Mouse (Mus musculus): Measurements from ENCODE around the gene Trio. TPM values are rescaled to one million over a fixed set of nuclear protein-coding genes. Genes with fewer than 3 reads are reported as not detected.

Gene Trio
- polyA plus RNA-seq, 1 experiment from 2014 or later, result 15.9 TPM

DNA sequence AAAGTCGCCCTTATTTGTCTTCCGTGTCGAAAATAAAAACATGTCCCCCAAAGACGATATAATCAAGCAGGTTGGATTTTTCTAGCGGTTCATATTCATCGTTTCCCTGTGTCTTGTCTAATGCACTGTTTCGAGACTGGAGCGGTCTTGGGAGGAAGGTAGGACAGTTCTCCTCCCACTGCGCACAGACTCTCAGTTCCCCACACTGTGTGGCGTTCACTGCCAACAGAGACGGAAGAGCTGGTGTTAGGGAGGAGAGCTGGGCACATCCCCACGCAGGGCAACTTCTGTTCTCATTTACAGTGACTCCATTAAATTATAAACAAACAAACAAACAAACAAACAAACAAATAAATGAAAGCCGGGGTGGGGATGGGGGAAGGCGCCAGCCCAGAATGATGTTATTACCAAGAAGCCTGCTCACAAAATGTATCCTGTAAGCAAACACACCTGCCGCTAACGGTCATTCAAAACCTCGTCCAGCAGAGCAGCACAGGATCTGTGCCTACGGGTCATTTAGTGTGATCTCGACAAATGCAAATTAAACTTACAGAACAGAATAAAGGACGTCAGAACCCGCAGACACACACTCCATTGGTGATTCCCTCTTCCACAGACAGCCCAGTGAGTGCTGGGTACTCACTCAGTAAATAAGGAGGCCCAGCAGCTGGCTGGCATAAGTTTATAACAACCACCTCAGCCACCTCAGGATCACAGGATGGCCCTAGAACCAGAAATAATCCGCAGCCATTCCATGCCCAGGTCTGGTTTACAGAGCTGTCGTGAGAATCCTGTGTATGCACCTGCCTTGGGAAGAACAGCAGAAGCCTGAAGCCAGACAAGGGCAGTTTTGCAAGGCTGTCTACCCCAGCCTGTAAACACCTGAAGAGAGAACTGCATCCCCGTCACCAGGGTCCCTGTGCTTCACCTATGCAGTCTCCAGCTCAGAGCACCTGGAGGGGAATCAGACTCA lies 87.5 kb downstream of the Trio start:
- Histone ChIP-seq H3K4me3 (replicated peaks) (peak overlapping the region; percentile 28), H3K36me3 (no peaks in the 10 kb centered on the region), H3K4me1 (replicated peaks) (peaks cover 31% of the 10 kb centered on the region), H3K4me2 (replicated peaks) (peak overlapping the region; percentile 56), H3K27me3 (replicated peaks) (no peaks in the 10 kb centered on the region), H3K9me3 (no peaks in the 10 kb centered on the region), H3K27ac (peak overlapping the region; percentile 66; the same call in 1 of the 2 replicates), H3K9ac (peak overlapping the region; percentile 23; the same call in 1 of the 2 replicates)
- ATAC-seq, result peak; percentile 70
- WGBS, result 21% methylated on average over 24 of the region's 24 CpGs

GRCm38 (mm10) chr15:27937003-27937860 lies 88.4 kb downstream of the Trio start:
- H3K4me2 ChIP-seq (replicated peaks), result peak overlapping the region; percentile 56
- H3K9ac ChIP-seq, result peak overlapping the region; percentile 23
- H3K4me3 ChIP-seq (replicated peaks), result peak overlapping the region; percentile 28
- H3K36me3 ChIP-seq, result no peaks in the 10 kb centered on the region
- H3K4me1 ChIP-seq (replicated peaks), result peaks cover 28% of the 10 kb centered on the region
- 23% methylated on average over 20 of the region's 20 CpGs for WGBS
- ATAC-seq, result peak; percentile 94
- no peaks in the 10 kb centered on the region for H3K27me3 ChIP-seq (replicated peaks)
- no peaks in the 10 kb centered on the region for H3K9me3 ChIP-seq
- H3K27ac ChIP-seq, result peak overlapping the region; percentile 66

- WGBS, result 86% methylated on average over 12 of the region's 12 CpGs
- H3K27ac ChIP-seq, result no peak overlapping the region
- peaks cover 25% of the 10 kb centered on the region for H3K4me1 ChIP-seq (replicated peaks)
- no peak overlapping the region for H3K9ac ChIP-seq
- no peaks in the 10 kb centered on the region for H3K9me3 ChIP-seq
- H3K27me3 ChIP-seq (replicated peaks), result no peaks in the 10 kb centered on the region
- no peaks in the 10 kb centered on the region for H3K36me3 ChIP-seq
- no peak for ATAC-seq
- no peak overlapping the region for H3K4me2 ChIP-seq (replicated peaks)
- no peak overlapping the region for H3K4me3 ChIP-seq (replicated peaks)
These were observed 89.6 kb downstream of the Trio start for GRCm38 (mm10) chr15:27935772-27936746.

DNA sequence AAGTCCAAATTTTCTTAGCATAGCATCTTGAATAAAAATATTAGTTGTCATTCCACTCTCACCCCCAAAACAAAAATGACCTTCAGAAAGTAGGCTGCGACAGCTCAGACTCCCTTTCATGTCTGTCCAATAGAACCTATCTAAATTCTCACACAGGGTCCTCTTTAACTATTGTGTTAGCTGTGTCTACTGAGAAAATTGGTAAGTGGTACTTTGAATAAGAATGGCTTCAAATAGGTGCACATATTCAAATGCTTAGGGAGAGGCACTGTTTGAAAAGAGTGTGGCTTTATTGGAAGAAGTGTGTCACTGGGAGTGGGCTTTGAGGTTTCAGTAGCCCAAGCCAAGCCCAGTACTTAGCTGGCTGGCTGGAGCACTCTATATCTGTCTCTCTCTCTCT lies 92.4 kb downstream of the Trio start:
- no peaks in the 10 kb centered on the region for H3K9me3 ChIP-seq
- no peak for ATAC-seq
- H3K9ac ChIP-seq, result no peak overlapping the region
- H3K27me3 ChIP-seq (replicated peaks), result no peaks in the 10 kb centered on the region
- H3K4me1 ChIP-seq (replicated peaks), result peaks cover 18% of the 10 kb centered on the region
- no peaks in the 10 kb centered on the region for H3K36me3 ChIP-seq
- no peak overlapping the region for H3K4me2 ChIP-seq (replicated peaks)
- 85% methylated on average over 1 of the region's 1 CpGs for WGBS
- H3K4me3 ChIP-seq (replicated peaks), result no peak overlapping the region
- H3K27ac ChIP-seq, result no peak overlapping the region

GRCm38 (mm10) chr15:27931891-27932290 lies 93.8 kb downstream of the Trio start:
- Histone ChIP-seq H3K27me3 (replicated peaks) (no peaks in the 10 kb centered on the region), H3K4me1 (replicated peaks) (peaks cover 8% of the 10 kb centered on the region), H3K9ac (no peak overlapping the region), H3K4me3 (replicated peaks) (no peak overlapping the region), H3K27ac (no peak overlapping the region), H3K36me3 (no peaks in the 10 kb centered on the region), H3K9me3 (no peaks in the 10 kb centered on the region), H3K4me2 (replicated peaks) (no peak overlapping the region)
- 71% methylated on average over 12 of the region's 12 CpGs for WGBS
- ATAC-seq, result peak; percentile 33; the same call in 1 of the 2 replicates

DNA sequence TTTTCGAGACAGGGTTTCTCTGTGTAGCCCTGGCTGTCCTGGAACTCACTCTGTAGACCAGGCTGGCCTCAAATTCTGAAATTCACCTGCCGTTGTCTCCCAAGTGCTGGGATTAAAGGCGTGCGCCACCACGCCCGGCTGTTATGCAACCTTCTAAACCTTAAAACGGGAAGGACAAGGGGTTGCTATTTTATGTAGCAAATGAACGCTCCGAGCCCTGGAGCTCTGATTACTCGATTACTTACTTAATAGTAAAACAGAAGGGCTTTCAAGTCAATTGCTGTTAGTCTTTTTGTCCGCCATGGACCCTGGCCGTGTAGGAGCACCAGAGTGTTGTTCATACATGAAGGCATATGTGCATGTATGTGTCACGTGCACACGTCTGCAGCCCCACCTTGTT lies 94.2 kb downstream of the Trio start:
- WGBS, result 82% methylated on average over 14 of the region's 14 CpGs
- H3K4me1 ChIP-seq (replicated peaks), result peaks cover 5% of the 10 kb centered on the region; the same call in 1 of the 2 replicates
- H3K36me3 ChIP-seq, result no peaks in the 10 kb centered on the region
- no peak overlapping the region for H3K27ac ChIP-seq
- no peak overlapping the region for H3K4me2 ChIP-seq (replicated peaks)
- ATAC-seq, result 0 out of 2 replicates have a peak, but pooled peaks have one; percentile 1
- no peak overlapping the region for H3K9ac ChIP-seq
- H3K9me3 ChIP-seq, result no peaks in the 10 kb centered on the region
- no peak overlapping the region for H3K4me3 ChIP-seq (replicated peaks)
- H3K27me3 ChIP-seq (replicated peaks), result no peaks in the 10 kb centered on the region

DNA sequence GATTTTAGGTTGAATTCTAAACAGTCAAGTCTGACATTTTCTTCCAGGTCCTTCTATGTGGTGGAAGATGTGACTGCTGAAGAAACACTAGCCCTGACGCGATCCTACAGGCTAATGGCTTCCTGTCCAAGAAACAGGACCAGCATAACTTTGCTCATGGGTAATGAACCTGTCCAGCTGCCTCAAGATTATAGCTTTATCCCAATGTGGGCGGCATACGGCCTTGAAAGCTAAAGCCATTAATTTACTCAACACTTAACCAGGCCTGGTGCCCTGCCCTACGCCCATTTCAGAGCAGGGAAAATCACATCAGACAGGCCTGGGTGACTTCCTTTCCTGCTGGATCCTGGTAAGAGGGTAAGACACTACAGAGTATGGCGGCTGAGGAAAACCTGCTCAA lies 98.0 kb downstream of the Trio start:
- H3K4me2 ChIP-seq (replicated peaks), result no peak overlapping the region
- no peaks in the 10 kb centered on the region for H3K36me3 ChIP-seq
- 82% methylated on average over 6 of the region's 6 CpGs for WGBS
- no peaks in the 10 kb centered on the region for H3K9me3 ChIP-seq
- H3K4me3 ChIP-seq (replicated peaks), result no peak overlapping the region
- no peak overlapping the region for H3K9ac ChIP-seq
- H3K27ac ChIP-seq, result no peak overlapping the region
- no peak for ATAC-seq
- peaks cover 25% of the 10 kb centered on the region for H3K4me1 ChIP-seq (replicated peaks)
- H3K27me3 ChIP-seq (replicated peaks), result no peaks in the 10 kb centered on the region

- ATAC-seq, result no peak
These were observed 98.7 kb downstream of the Trio start for GRCm38 (mm10) chr15:27926941-27927340.

GRCm38 (mm10) chr15:27926450-27926849 lies 99.2 kb downstream of the Trio start:
- ATAC-seq, result no peak
- H3K27me3 ChIP-seq (replicated peaks), result no peaks in the 10 kb centered on the region
- H3K4me3 ChIP-seq (replicated peaks), result no peak overlapping the region
- H3K4me2 ChIP-seq (replicated peaks), result no peak overlapping the region
- peaks cover 27% of the 10 kb centered on the region for H3K4me1 ChIP-seq (replicated peaks)
- H3K9ac ChIP-seq, result no peak overlapping the region
- no peak overlapping the region for H3K27ac ChIP-seq
- 52% methylated on average over 7 of the region's 7 CpGs for WGBS
- H3K36me3 ChIP-seq, result no peaks in the 10 kb centered on the region
- H3K9me3 ChIP-seq, result no peaks in the 10 kb centered on the region

More at GRCm38 (mm10) chr15:27926941-27927340, 98.7 kb downstream of the Trio start:
- Histone ChIP-seq H3K27ac (no peak overlapping the region), H3K9me3 (no peaks in the 10 kb centered on the region), H3K4me3 (replicated peaks) (no peak overlapping the region), H3K27me3 (replicated peaks) (no peaks in the 10 kb centered on the region), H3K9ac (no peak overlapping the region), H3K4me1 (replicated peaks) (peaks cover 27% of the 10 kb centered on the region), H3K36me3 (no peaks in the 10 kb centered on the region), H3K4me2 (replicated peaks) (no peak overlapping the region)
- 47% methylated on average over 18 of the region's 18 CpGs for WGBS

- no peak overlapping the region for H3K27ac ChIP-seq
- WGBS, result 44% methylated on average over 8 of the region's 8 CpGs
- no peak for ATAC-seq
- no peaks in the 10 kb centered on the region for H3K36me3 ChIP-seq
- no peak overlapping the region for H3K4me3 ChIP-seq (replicated peaks)
- H3K4me2 ChIP-seq (replicated peaks), result no peak overlapping the region
- H3K9ac ChIP-seq, result no peak overlapping the region
- H3K9me3 ChIP-seq, result no peaks in the 10 kb centered on the region
- H3K27me3 ChIP-seq (replicated peaks), result no peaks in the 10 kb centered on the region
- peaks cover 27% of the 10 kb centered on the region for H3K4me1 ChIP-seq (replicated peaks)
These were observed 99.8 kb downstream of the Trio start for GRCm38 (mm10) chr15:27925865-27926264.

DNA sequence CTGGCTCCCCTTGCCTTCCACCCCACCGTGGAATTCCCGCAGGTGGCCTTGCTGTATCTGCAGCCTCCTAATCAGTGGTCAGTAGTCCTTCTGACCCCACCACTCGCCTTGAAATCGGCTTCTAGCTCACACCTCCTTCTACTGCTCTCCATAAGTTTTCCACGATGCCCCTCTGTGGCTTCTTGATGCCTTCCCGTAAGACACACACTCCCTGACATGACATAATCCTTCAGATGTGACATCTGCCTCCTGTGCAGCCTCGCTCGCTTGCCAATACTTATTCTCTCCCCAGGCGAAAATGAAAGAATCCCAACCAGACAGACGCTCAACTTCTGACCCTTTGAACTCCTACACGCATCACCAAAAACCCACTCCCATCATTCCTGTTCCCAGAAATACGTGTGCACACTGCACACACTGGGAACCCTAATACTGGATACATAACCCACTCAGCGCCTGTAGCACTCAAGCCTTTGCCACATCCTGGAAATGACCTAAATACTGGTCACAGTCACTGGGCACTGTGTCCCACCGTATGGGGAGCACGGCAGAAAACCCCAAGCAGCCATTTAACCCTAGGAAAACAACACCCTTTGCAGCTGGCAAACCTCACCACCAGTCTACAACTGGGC lies 100.5 kb downstream of the Trio start:
- peaks cover 27% of the 10 kb centered on the region for H3K4me1 ChIP-seq (replicated peaks)
- H3K27me3 ChIP-seq (replicated peaks), result no peaks in the 10 kb centered on the region
- no peaks in the 10 kb centered on the region for H3K36me3 ChIP-seq
- no peak for ATAC-seq
- no peaks in the 10 kb centered on the region for H3K9me3 ChIP-seq
- H3K4me2 ChIP-seq (replicated peaks), result no peak overlapping the region
- no peak overlapping the region for H3K4me3 ChIP-seq (replicated peaks)
- H3K27ac ChIP-seq, result no peak overlapping the region; the same call in 1 of the 2 replicates
- WGBS, result 42% methylated on average over 15 of the region's 15 CpGs
- no peak overlapping the region for H3K9ac ChIP-seq
